Comparison of ENCODE assay signal across 8 mouse cellular contexts in genomic region chr9:70392563-70392907, GRCm38 (mm10). TPM values are rescaled to one million over a fixed set of nuclear protein-coding genes. Genes with fewer than 3 reads are reported as not detected.
DNase-seq lines count a peak whose midpoint lies in the region; ATAC-seq and TF ChIP-seq lines count a peak whose summit lies in the region.

No protein-coding gene starts in this region.

- WGBS in stomach, postnatal 0 days: 11% methylated on average over 6 of the region's 6 CpGs

- intact Hi-C loops in heart, postnatal 10 days (cut with DNase I): loop anchor here (1.0 to 5.0 kb wide), 3 partner anchors 186 to 375 kb away; partner anchors contain the start of gene Myo1e

- H3K9ac ChIP-seq in stomach, postnatal 0 days (ENCODE audit: low read length): no peak overlapping the region

- H3K9me3 ChIP-seq in stomach, postnatal 0 days (ENCODE audit: control insufficient read depth, low read length): no peaks in the 10 kb centered on the region

- H3K4me1 ChIP-seq in cortical plate, adult 2 months (ENCODE audit: control insufficient read depth, insufficient read depth, low read length): no peaks in the 10 kb centered on the region
- H3K4me1 ChIP-seq in stomach, postnatal 0 days (replicated peaks; ENCODE audit: control insufficient read depth, insufficient read depth): no peaks in the 10 kb centered on the region

- peak; percentile 64 for TF ChIP-seq CTCF in cortical plate, adult 2 months (IDR thresholded peaks at IDR 0.05; ENCODE audit: extremely low read depth, insufficient read depth, low read length)
- TF ChIP-seq CTCF in stomach, postnatal 0 days (IDR thresholded peaks at IDR 0.05; ENCODE audit: low read depth): peak; percentile 74

- peak; percentile 15 to 17 for DNase-seq in heart, adult 9 months (ENCODE audit: low spot score in 2 of 2)
- DNase-seq in heart, adult 11 months: no peak
- peak; percentile 43 for DNase-seq in Muller cell, postnatal 12 days (ENCODE audit: inconsistent ontology term)
- DNase-seq in heart, postnatal 10 days: peak; percentile 52 to 67
- DNase-seq in kidney, postnatal 10 days: peak; percentile 44
- peak; percentile 40 for DNase-seq in stomach, postnatal 0 days (ENCODE audit: low spot score)

- no peaks in the 10 kb centered on the region for H3K27me3 ChIP-seq in stomach, postnatal 0 days (ENCODE audit: control insufficient read depth, insufficient read depth, low read length)

- ATAC-seq in megakaryocyte progenitor cell, adult 5-6 weeks (replicated peaks; ENCODE audit: poor library complexity): peak; percentile 88
- peak; percentile 59 for ATAC-seq in stomach, postnatal 0 days (ENCODE audit: low FRiP score, low TSS enrichment)

- no peak overlapping the region for H3K4me3 ChIP-seq in cortical plate, adult 2 months (ENCODE audit: insufficient read depth, low read length)
- H3K4me3 ChIP-seq in stomach, postnatal 0 days (ENCODE audit: low read depth, low read length): no peak overlapping the region

- H3K4me2 ChIP-seq in stomach, postnatal 0 days (replicated peaks; ENCODE audit: low read depth): no peak overlapping the region

- peaks cover 9% of the 10 kb centered on the region; the same call in 1 of the 2 replicates for H3K36me3 ChIP-seq in stomach, postnatal 0 days (ENCODE audit: control insufficient read depth, insufficient read depth, low read length)

- TF ChIP-seq POLR2A in cortical plate, adult 2 months (IDR thresholded peaks at IDR 0.05; ENCODE audit: extremely low read depth, insufficient read depth, low read length): no peak

- no peak for TF ChIP-seq EP300 in stomach, postnatal 0 days (optimal IDR thresholded peaks at IDR 0.05)

- no peak overlapping the region for H3K27ac ChIP-seq in cortical plate, adult 2 months (ENCODE audit: insufficient read depth, low read length)
- H3K27ac ChIP-seq in stomach, postnatal 0 days (replicated peaks): no peak overlapping the region

RNA-seq across cellular contexts. Expression of gene Ccnb2, which starts 28.8 kb away (rescaled TPM):
- polyA plus RNA-seq in cortical plate, adult 2 months (2012; rRNA removed): 1.8 and 2.4 TPM in 2 replicates
- total RNA-seq in heart, postnatal 10 days (2021): 10 to 100 TPM; 22.0 to 22.2 TPM
- total RNA-seq in megakaryocyte progenitor cell, adult 5-6 weeks (2015): 117 and 125 TPM in 2 replicates
- total RNA-seq in megakaryocyte progenitor cell, adult 5-6 weeks (2017): 73.8 and 86.8 TPM in 2 replicates
- polyA plus RNA-seq in stomach, postnatal 0 days (2015; fragmentation: Nextera tagmentation; extraction: Ambion mirVana): 39.2 and 46.3 TPM in 2 replicates
